31 mouse cellular contexts compared by ENCODE assay signal in genomic region chr5:104202351-104202750, GRCm38 (mm10). TPM values are rescaled to one million over a fixed set of nuclear protein-coding genes. Genes with fewer than 3 reads are reported as not detected.
DNase-seq lines count a peak whose midpoint lies in the region; ATAC-seq and TF ChIP-seq lines count a peak whose summit lies in the region.
"Had no signal": no experiment of that assay in that cellular context is flagged by ENCODE, and none has a peak within 500 bp of the region (broad histone marks: within the 10 kb centered on the region; RNA-seq: fewer than 3 reads in every experiment).

Dmp1 (plus strand) TSS chr5:104202613.

- H3K79me2 ChIP-seq in heart, adult 2 months (replicated peaks; ENCODE audit: control insufficient read depth, insufficient read depth, low read length) = no peaks in the 10 kb centered on the region

- 64% methylated on average over 5 of the region's 5 CpGs for WGBS in heart, adult 2 months
- WGBS in limb, embryonic 14.5 days = 68% methylated on average over 5 of the region's 5 CpGs

- H3K4me2 ChIP-seq in limb, embryonic 14.5 days (replicated peaks; ENCODE audit: low read depth, low read length, severe bottlenecking) = no peak within 1 kb of the TSS
- H3K4me2 ChIP-seq: forebrain, embryonic 15.5 days; heart, embryonic 15.5 days; hindbrain, embryonic 13.5 days; limb, embryonic 12.5 days; liver, embryonic 12.5 days; midbrain, embryonic 13.5 days had no signal

- no peaks in the 10 kb centered on the region; the same call in none of the 2 replicates for H3K4me1 ChIP-seq in heart, adult 2 months (ENCODE audit: control insufficient read depth, insufficient read depth, low read length)
- H3K4me1 ChIP-seq in limb, embryonic 14.5 days (ENCODE audit: control insufficient read depth, insufficient read depth, low read length) = no peaks in the 10 kb centered on the region
- H3K4me1 ChIP-seq: forebrain, embryonic 15.5 days; heart, embryonic 10.5 days; heart, embryonic 15.5 days; hindbrain, embryonic 13.5 days; limb, embryonic 12.5 days; liver, embryonic 12.5 days; midbrain, embryonic 13.5 days had no signal

- H3K9me3 ChIP-seq in limb, embryonic 14.5 days (ENCODE audit: control insufficient read depth, low read length) = no peaks in the 10 kb centered on the region
- H3K9me3 ChIP-seq: forebrain, embryonic 15.5 days; heart, embryonic 10.5 days; heart, embryonic 15.5 days; hindbrain, embryonic 13.5 days; limb, embryonic 12.5 days; liver, embryonic 12.5 days; midbrain, embryonic 13.5 days had no signal

- no peak within 1 kb of the TSS for H3K9ac ChIP-seq in heart, adult 2 months (ENCODE audit: low read depth, low read length)
- H3K9ac ChIP-seq in limb, embryonic 14.5 days (ENCODE audit: low read depth, low read length, severe bottlenecking) = no peak within 1 kb of the TSS
- H3K9ac ChIP-seq: forebrain, embryonic 15.5 days; heart, embryonic 15.5 days; hindbrain, embryonic 13.5 days; limb, embryonic 12.5 days; liver, embryonic 12.5 days; midbrain, embryonic 13.5 days had no signal

- DNase-seq in adrenal gland, adult (ENCODE audit: inconsistent age in 2 of 2, low spot score in 1 of 2) = peak; percentile 7 to 65
- DNase-seq in adrenal gland, postnatal 10 days = no peak
- DNase-seq in heart, adult 11 months = peak; percentile 85
- DNase-seq in heart, adult 2 months = no peak
- DNase-seq in A20 (ENCODE audit: low read depth, low spot score) = peak; percentile 27
- peak; percentile 10 for DNase-seq in limb, embryonic 14.5 days (ENCODE audit: low spot score)
- no peak for DNase-seq in left cerebral cortex, postnatal 10 days (ENCODE audit: extremely low spot score in 1 of 2, low spot score in 2 of 2)
- DNase-seq: cerebellum, adult 18-20 months; cerebellum, postnatal 10 days; gastrocnemius, postnatal 10 days; heart, postnatal 36 days; kidney, adult 8-10 months; kidney, postnatal 4 days; thymus, postnatal 25 days had no signal

- ATAC-seq in limb, embryonic 14.5 days (ENCODE audit: low FRiP score, low read depth) = no peak; the same call in 1 of the 2 replicates
- ATAC-seq in erythroid progenitor cell, adult 5-6 weeks (replicated peaks; ENCODE audit: low FRiP score, poor library complexity, severe bottlenecking) = no peak
- ATAC-seq: forebrain, embryonic 15.5 days; intestine, embryonic 16.5 days; liver, embryonic 12.5 days; lung, postnatal 0 days; midbrain, embryonic 13.5 days had no signal

- no peaks in the 10 kb centered on the region for H3K36me3 ChIP-seq in heart, adult 2 months (ENCODE audit: control insufficient read depth, insufficient read depth, low read length)
- H3K36me3 ChIP-seq in limb, embryonic 14.5 days (ENCODE audit: control insufficient read depth, insufficient read depth, low read length) = no peaks in the 10 kb centered on the region
- H3K36me3 ChIP-seq: forebrain, embryonic 15.5 days; heart, embryonic 10.5 days; heart, embryonic 15.5 days; hindbrain, embryonic 13.5 days; limb, embryonic 12.5 days; liver, embryonic 12.5 days; midbrain, embryonic 13.5 days had no signal

- no peak within 1 kb of the TSS for H3K27ac ChIP-seq in heart, adult 2 months
- no peak within 1 kb of the TSS for H3K27ac ChIP-seq in limb, embryonic 14.5 days (replicated peaks; ENCODE audit: low read depth, low read length)
- H3K27ac ChIP-seq: forebrain, embryonic 15.5 days; heart, embryonic 10.5 days; heart, embryonic 15.5 days; hindbrain, embryonic 13.5 days; kidney, postnatal 0 days; limb, embryonic 12.5 days; liver, embryonic 12.5 days; macrophage; midbrain, embryonic 13.5 days had no signal

- H3K27me3 ChIP-seq in heart, adult 2 months (ENCODE audit: control insufficient read depth, insufficient read depth, low read length) = no peaks in the 10 kb centered on the region
- H3K27me3 ChIP-seq in limb, embryonic 14.5 days (ENCODE audit: control insufficient read depth, insufficient read depth, low read length) = no peaks in the 10 kb centered on the region
- H3K27me3 ChIP-seq: forebrain, embryonic 15.5 days; heart, embryonic 15.5 days; hindbrain, embryonic 13.5 days; limb, embryonic 12.5 days; liver, embryonic 12.5 days; midbrain, embryonic 13.5 days had no signal

- no peak within 1 kb of the TSS for H3K4me3 ChIP-seq in heart, adult 2 months
- no peak within 1 kb of the TSS for H3K4me3 ChIP-seq in limb, embryonic 14.5 days (replicated peaks; ENCODE audit: low read length)
- H3K4me3 ChIP-seq: forebrain, embryonic 15.5 days; heart, embryonic 10.5 days; heart, embryonic 15.5 days; hindbrain, embryonic 13.5 days; limb, embryonic 12.5 days; liver, embryonic 12.5 days; midbrain, embryonic 13.5 days had no signal

- TF ChIP-seq CTCF in heart, adult 2 months (IDR thresholded peaks at IDR 0.05) = no peak

- TF ChIP-seq POLR2A in heart, adult 2 months (IDR thresholded peaks at IDR 0.05; ENCODE audit: insufficient read depth, low read depth, low read length) = no peak
- no peak for TF ChIP-seq POLR2A in limb, embryonic 14.5 days (IDR thresholded peaks at IDR 0.05; ENCODE audit: borderline replicate concordance, extremely low read depth, insufficient read depth, insufficient read length)

- no peak for TF ChIP-seq EP300 in heart, adult 2 months (IDR thresholded peaks at IDR 0.05; ENCODE audit: insufficient read depth, low read depth, low read length)

- intact Hi-C loops in heart, adult 2 months (cut with DNase I) = no loop called here
- intact Hi-C loops in left cerebral cortex, postnatal 10 days (cut with DNase I) = no loop called here

RNA-seq across cellular contexts. Expression of gene Dmp1, which starts in this region (rescaled TPM):
- 1 to 10 TPM in 1 of 2 experiments, under 1 TPM in 1; 0.18 to 8.6 TPM for total RNA-seq in adrenal gland, postnatal 10 days (2021)
- not detected for total RNA-seq in heart, adult 2 months (2021)
- polyA plus RNA-seq in heart, adult 2 months (2012; rRNA removed) = not detected in 2 replicates
- 2.5 and 3.0 TPM in 2 replicates for polyA plus RNA-seq in limb, embryonic 14.5 days (2012; rRNA removed)
- polyA plus RNA-seq in limb, embryonic 14.5 days (2014; fragmentation: Nextera tagmentation; extraction: Ambion mirVana) = 5.1 and 5.8 TPM in 2 replicates
- under 1 TPM; 0.73 to 0.79 TPM for total RNA-seq in left cerebral cortex, postnatal 10 days (2021)
- total RNA-seq in erythroid progenitor cell, adult 5-6 weeks (2015; ENCODE audit: low replicate concordance) = not detected in 2 replicates
- not detected in 2 replicates for total RNA-seq in erythroid progenitor cell, adult 5-6 weeks (2017; ENCODE audit: low replicate concordance)
- total RNA-seq: adrenal gland, adult 18-20 months; common myeloid progenitor, adult 5-6 weeks; heart, postnatal 36 days; megakaryocyte-erythroid progenitor cell, adult 5-6 weeks had no signal
- polyA plus RNA-seq: gonadal fat pad, adult 2 months; liver, embryonic 12.5 days; macrophage; neural tube, embryonic 14.5 days had no signal

Comparison
In these comparisons a context has a peak if more than half of its experiments do, and no peak if none do; other contexts are left out.
1. DNase-seq: peak in adrenal gland, adult (2 of 2), heart, adult 11 months (single experiment), A20 (single experiment) and limb, embryonic 14.5 days (single experiment); none in adrenal gland, postnatal 10 days (single experiment), heart, adult 2 months (0 of 2) and left cerebral cortex, postnatal 10 days (0 of 2).